Mouse (Mus musculus) midbrain, embryonic 12.5 days (tissue): ENCODE data around the gene Eif2ak4. TPM values are rescaled to one million over a fixed set of nuclear protein-coding genes. Genes with fewer than 3 reads are reported as not detected.
A peak's percentile ranks its signal among the peaks of the same experiment; 100 is the strongest.

ENCODE experiments used
- ATAC-seq: fragments of 200-750 bp; cut with Nextera tagmentation; 2 replicates; pipeline ENCODE4 v1.8.0; 2017; ENCODE audit warnings: low read depth, moderate TSS enrichment, moderate library complexity; ENCODE audit not compliant: low FRiP score
- H3K27ac ChIP-seq: fragments of 300-500 bp; sonication (generic); replicated peaks from 2 replicates; pipeline ENCODE4 v1.5.1; 2016; ENCODE audit warnings: mild to moderate bottlenecking
- H3K27me3 ChIP-seq: fragments of 300-500 bp; sonication (generic); 2 replicates; pipeline ENCODE4 v1.6.1; 2016; ENCODE audit warnings: mild to moderate bottlenecking
- H3K36me3 ChIP-seq: fragments of 300-500 bp; sonication (generic); 2 replicates; pipeline ENCODE4 v1.6.1; 2016
- H3K4me1 ChIP-seq: fragments of 300-500 bp; sonication (generic); 2 replicates; pipeline ENCODE4 v1.6.1; 2016
- H3K4me2 ChIP-seq: fragments of 300-500 bp; sonication (generic); replicated peaks from 2 replicates; pipeline ENCODE4 v1.6.1; 2016; ENCODE audit warnings: mild to moderate bottlenecking, moderate library complexity
- H3K4me3 ChIP-seq: fragments of 300-500 bp; sonication (generic); 2 replicates; pipeline ENCODE4 v1.5.1; 2016; ENCODE audit warnings: mild to moderate bottlenecking
- H3K9ac ChIP-seq: fragments of 300-500 bp; sonication (generic); replicated peaks from 2 replicates; pipeline ENCODE4 v1.6.1; 2016; ENCODE audit warnings: mild to moderate bottlenecking, moderate library complexity
- H3K9me3 ChIP-seq: fragments of 300-500 bp; sonication (generic); 2 replicates; pipeline ENCODE4 v1.6.1; 2016; ENCODE audit warnings: mild to moderate bottlenecking
- WGBS: fragments of 180-500 bp; shearing (Covaris S2); methylation state at CpG from one replicate; pipeline ENCODE4 v1.1.7; 2016; 5-methylcytosine and 5-hydroxymethylcytosine counted together
- polyA plus RNA-seq: library from polyadenylated mRNA; unstranded; fragments of >200 nt; fragmentation: Nextera tagmentation; extraction: Ambion mirVana; gene quantifications from 2 replicates; pipeline ENCODE4 v1.2.1, GENCODE M21; 2016

Gene Eif2ak4
- polyA plus RNA-seq, 1 experiment from 2014 or later: 12.5 TPM

DNA sequence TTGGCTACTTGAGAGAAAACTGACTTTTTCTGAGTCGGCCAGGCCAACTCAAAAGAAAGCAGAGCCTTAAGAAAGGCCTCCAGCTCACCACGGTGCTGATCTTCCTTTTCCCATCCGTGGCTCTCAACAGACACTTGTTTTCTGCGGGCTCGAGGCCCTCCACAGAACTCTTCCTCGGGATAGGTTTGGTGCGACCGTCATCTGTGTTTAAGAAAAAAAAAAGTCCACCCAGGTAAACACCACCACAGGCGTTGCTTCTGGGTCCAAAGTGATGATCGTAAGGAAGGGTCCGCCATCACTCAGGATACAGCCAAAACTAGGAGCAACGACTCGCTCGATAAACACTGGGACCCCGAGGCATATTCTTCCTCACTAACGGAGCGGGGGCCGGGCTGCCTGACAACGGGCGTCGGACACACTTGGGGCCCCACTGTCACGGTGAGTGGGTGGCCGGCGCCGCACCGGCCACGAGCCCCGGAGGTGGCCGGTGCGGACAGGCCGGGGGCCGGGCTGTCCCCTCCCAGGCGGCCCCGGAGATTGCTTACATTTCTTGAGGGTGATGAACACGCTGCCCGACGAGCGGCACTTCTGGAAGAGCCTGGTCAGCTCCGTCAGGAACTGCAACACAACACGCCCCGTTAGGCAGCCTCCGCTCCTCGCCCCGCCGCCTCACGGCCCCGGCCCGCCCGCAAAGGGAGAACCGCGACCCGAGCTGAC is 90.6 kb downstream of the Eif2ak4 start:
- Histone ChIP-seq H3K27me3 (peaks cover 4% of the 10 kb centered on the region; the same call in 1 of the 2 replicates), H3K27ac (peak overlapping the region; percentile 77), H3K9ac (peak overlapping the region; percentile 89), H3K4me1 (peaks cover 10% of the 10 kb centered on the region), H3K36me3 (peaks cover 30% of the 10 kb centered on the region), H3K4me2 (peak overlapping the region; percentile 75), H3K9me3 (no peaks in the 10 kb centered on the region), H3K4me3 (peak overlapping the region; percentile 85)
- WGBS: 4% methylated on average over 50 of the region's 52 CpGs
- ATAC-seq: no peak

DNA sequence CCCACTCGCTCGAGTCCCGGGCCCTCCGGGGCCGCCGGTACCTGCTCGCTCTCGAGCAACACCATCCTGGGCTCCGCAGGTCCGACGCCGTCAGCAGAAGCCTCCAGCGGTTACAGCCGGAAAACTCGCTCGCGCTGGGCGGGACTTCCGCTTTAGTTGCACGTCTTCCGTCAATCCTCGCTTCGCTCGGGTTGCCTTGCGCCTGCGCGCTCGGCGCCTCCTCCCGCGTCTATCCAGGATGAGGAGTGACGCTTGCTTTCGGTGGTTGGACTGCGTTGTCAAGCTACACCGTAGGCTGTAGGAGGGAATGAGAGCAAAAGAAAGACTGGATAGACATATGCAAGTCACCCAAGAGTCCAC is 91.1 kb downstream of the Eif2ak4 start, which contains the start of gene Srp14:
Gene Srp14, minus strand, starts transcription at position 162 of the 360 bp plus-strand sequence.
- Histone ChIP-seq H3K9me3 (no peaks in the 10 kb centered on the region), H3K9ac (peak within 1 kb of the TSS; percentile 89), H3K4me2 (peak within 1 kb of the TSS; percentile 75), H3K27ac (peak within 1 kb of the TSS; percentile 77), H3K4me1 (peaks cover 10% of the 10 kb centered on the region), H3K4me3 (peak within 1 kb of the TSS; percentile 85), H3K36me3 (peaks cover 25% of the 10 kb centered on the region), H3K27me3 (peaks cover 4% of the 10 kb centered on the region; the same call in 1 of the 2 replicates)
- ATAC-seq: peak; percentile 96
- WGBS: under 1% methylated on average over 35 of the region's 35 CpGs

DNA sequence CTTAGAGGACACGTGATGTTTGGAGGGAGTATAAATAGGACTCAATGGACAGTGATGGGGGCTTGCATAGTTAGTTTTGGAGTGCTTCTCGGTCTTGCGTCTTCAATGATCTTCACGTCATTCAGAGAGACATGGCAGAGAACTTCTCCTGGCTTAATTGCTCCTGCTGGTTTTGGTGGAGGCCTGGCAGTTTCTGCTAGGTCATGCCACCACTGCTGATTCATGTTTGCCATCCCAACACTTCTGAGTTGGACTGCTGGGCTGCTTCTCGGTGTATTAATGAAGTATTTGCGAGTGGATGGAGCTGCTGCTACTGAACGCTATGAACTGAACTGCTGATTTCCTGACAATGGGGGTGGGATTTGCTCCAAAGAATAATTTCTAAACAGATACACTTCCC is 92.5 kb downstream of the Eif2ak4 start:
- Histone ChIP-seq H3K4me3 (no peak overlapping the region), H3K9me3 (no peaks in the 10 kb centered on the region), H3K27me3 (peaks cover 4% of the 10 kb centered on the region; the same call in 1 of the 2 replicates), H3K36me3 (peaks cover 12% of the 10 kb centered on the region), H3K9ac (no peak overlapping the region), H3K27ac (no peak overlapping the region), H3K4me2 (no peak overlapping the region), H3K4me1 (peaks cover 10% of the 10 kb centered on the region)
- 91% methylated on average over 7 of the region's 7 CpGs for WGBS
- no peak for ATAC-seq

GRCm38 (mm10) chr2:118483032-118483431 is 94.6 kb downstream of the Eif2ak4 start:
- Histone ChIP-seq H3K9me3 (no peaks in the 10 kb centered on the region), H3K27me3 (peaks cover 4% of the 10 kb centered on the region; the same call in 1 of the 2 replicates), H3K4me1 (peaks cover 9% of the 10 kb centered on the region), H3K4me3 (no peak overlapping the region), H3K4me2 (no peak overlapping the region), H3K36me3 (no peaks in the 10 kb centered on the region), H3K27ac (no peak overlapping the region), H3K9ac (no peak overlapping the region)
- no peak for ATAC-seq
- WGBS: 87% methylated on average over 5 of the region's 5 CpGs

DNA sequence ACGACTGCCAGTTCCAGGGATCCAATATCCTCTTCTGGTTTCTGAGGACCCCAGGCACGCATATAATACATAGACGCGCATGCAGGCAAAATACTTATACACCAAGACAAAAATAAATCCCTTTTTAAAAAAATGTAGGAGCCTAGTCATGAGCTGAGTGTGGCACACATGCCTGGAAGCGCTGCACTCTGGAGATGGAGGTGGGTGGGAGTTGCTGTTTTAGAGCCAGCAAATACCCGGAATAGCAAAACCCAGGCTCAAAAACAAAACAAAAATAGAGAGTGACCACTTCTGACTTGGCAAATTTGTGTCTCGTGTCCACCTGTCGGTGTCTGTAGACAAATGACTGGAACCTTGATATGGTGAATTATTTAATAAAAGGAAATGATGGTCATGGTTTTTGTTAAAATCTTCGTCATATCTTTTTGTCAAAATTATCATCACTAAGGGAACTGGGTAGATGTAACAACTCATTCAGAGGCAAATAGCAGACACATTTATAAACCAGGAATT is 96.0 kb downstream of the Eif2ak4 start:
- Histone ChIP-seq H3K4me3 (no peak overlapping the region), H3K9me3 (no peaks in the 10 kb centered on the region), H3K27ac (no peak overlapping the region), H3K9ac (no peak overlapping the region), H3K4me2 (no peak overlapping the region), H3K36me3 (no peaks in the 10 kb centered on the region), H3K4me1 (no peaks in the 10 kb centered on the region), H3K27me3 (peaks cover 4% of the 10 kb centered on the region; the same call in 1 of the 2 replicates)
- ATAC-seq: no peak
- 88% methylated on average over 9 of the region's 9 CpGs for WGBS

DNA sequence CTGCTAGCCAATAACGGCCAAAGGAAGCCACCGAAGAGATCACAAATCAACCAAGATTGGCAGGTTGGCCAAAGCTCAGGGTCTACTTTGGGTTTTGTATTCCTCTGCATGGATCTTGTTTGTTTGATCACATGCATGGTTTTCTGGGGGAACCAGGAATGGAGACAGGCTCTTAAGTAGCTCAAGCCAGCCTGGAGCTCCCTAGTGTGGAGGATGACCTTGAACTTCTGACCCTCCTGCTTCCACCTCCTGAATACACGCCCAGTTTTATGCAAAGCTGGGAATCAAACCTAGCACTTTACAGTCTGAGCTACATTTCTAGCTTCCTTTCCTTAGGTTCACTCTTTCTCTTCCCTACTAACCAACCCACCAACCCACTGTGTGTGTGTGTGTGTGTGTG is 97.0 kb downstream of the Eif2ak4 start:
- 0 out of 2 replicates have a peak, but pooled peaks cover 5% of the 10 kb centered on the region for H3K4me1 ChIP-seq
- no peaks in the 10 kb centered on the region for H3K9me3 ChIP-seq
- no peak overlapping the region for H3K27ac ChIP-seq
- H3K4me2 ChIP-seq: no peak overlapping the region
- H3K27me3 ChIP-seq: peaks cover 4% of the 10 kb centered on the region; the same call in 1 of the 2 replicates
- H3K9ac ChIP-seq: no peak overlapping the region
- H3K4me3 ChIP-seq: no peak overlapping the region
- H3K36me3 ChIP-seq: no peaks in the 10 kb centered on the region
- 80% methylated on average over 3 of the region's 3 CpGs for WGBS
- ATAC-seq: no peak

GRCm38 (mm10) chr2:118486933-118487332 is 98.5 kb downstream of the Eif2ak4 start:
- H3K9me3 ChIP-seq: no peaks in the 10 kb centered on the region
- peak; percentile 61 for ATAC-seq
- H3K4me3 ChIP-seq: no peak overlapping the region
- H3K27me3 ChIP-seq: peaks cover 4% of the 10 kb centered on the region; the same call in 1 of the 2 replicates
- no peak overlapping the region for H3K4me2 ChIP-seq
- no peak overlapping the region for H3K9ac ChIP-seq
- H3K36me3 ChIP-seq: no peaks in the 10 kb centered on the region
- H3K4me1 ChIP-seq: 0 out of 2 replicates have a peak, but pooled peaks cover 8% of the 10 kb centered on the region
- WGBS: 11% methylated on average over 12 of the region's 12 CpGs
- no peak overlapping the region for H3K27ac ChIP-seq

- H3K27me3 ChIP-seq: peaks cover 4% of the 10 kb centered on the region; the same call in 1 of the 2 replicates
- ATAC-seq: no peak
- WGBS: 61% methylated on average over 3 of the region's 3 CpGs
Observed at GRCm38 (mm10) chr2:118487806-118488205, 99.4 kb downstream of the Eif2ak4 start.

GRCm38 (mm10) chr2:118490241-118491091 is 102.0 kb downstream of the Eif2ak4 start:
- ATAC-seq: no peak
- H3K27me3 ChIP-seq: no peaks in the 10 kb centered on the region
- H3K9ac ChIP-seq: no peak overlapping the region
- WGBS: 59% methylated on average over 12 of the region's 12 CpGs
- H3K27ac ChIP-seq: no peak overlapping the region
- no peaks in the 10 kb centered on the region for H3K9me3 ChIP-seq
- H3K4me3 ChIP-seq: no peak overlapping the region
- no peak overlapping the region for H3K4me2 ChIP-seq
- 0 out of 2 replicates have a peak, but pooled peaks cover 8% of the 10 kb centered on the region for H3K4me1 ChIP-seq
- no peaks in the 10 kb centered on the region for H3K36me3 ChIP-seq

More at GRCm38 (mm10) chr2:118487806-118488205, 99.4 kb downstream of the Eif2ak4 start:
- no peak overlapping the region for H3K27ac ChIP-seq
- no peak overlapping the region for H3K4me3 ChIP-seq
- H3K36me3 ChIP-seq: no peaks in the 10 kb centered on the region
- 0 out of 2 replicates have a peak, but pooled peaks cover 8% of the 10 kb centered on the region for H3K4me1 ChIP-seq
- no peak overlapping the region for H3K4me2 ChIP-seq
- H3K9ac ChIP-seq: no peak overlapping the region
- H3K9me3 ChIP-seq: no peaks in the 10 kb centered on the region

GRCm38 (mm10) chr2:118491281-118491731 is 102.9 kb downstream of the Eif2ak4 start:
- no peak overlapping the region for H3K27ac ChIP-seq

GRCm38 (mm10) chr2:118491741-118492395 is 103.5 kb downstream of the Eif2ak4 start:
- Histone ChIP-seq H3K4me1 (0 out of 2 replicates have a peak, but pooled peaks cover 8% of the 10 kb centered on the region), H3K4me2 (no peak overlapping the region), H3K36me3 (no peaks in the 10 kb centered on the region), H3K27me3 (no peaks in the 10 kb centered on the region), H3K9ac (no peak overlapping the region), H3K9me3 (no peaks in the 10 kb centered on the region), H3K27ac (no peak overlapping the region), H3K4me3 (no peak overlapping the region)
- 89% methylated on average over 4 of the region's 4 CpGs for WGBS
- ATAC-seq: no peak

More at GRCm38 (mm10) chr2:118491281-118491731, 102.9 kb downstream of the Eif2ak4 start:
- no peak overlapping the region for H3K9ac ChIP-seq
- 59% methylated on average over 5 of the region's 5 CpGs for WGBS
- no peak overlapping the region for H3K4me3 ChIP-seq
- H3K9me3 ChIP-seq: no peaks in the 10 kb centered on the region
- no peak overlapping the region for H3K4me2 ChIP-seq
- H3K36me3 ChIP-seq: no peaks in the 10 kb centered on the region
- no peak for ATAC-seq
- H3K27me3 ChIP-seq: no peaks in the 10 kb centered on the region
- 0 out of 2 replicates have a peak, but pooled peaks cover 8% of the 10 kb centered on the region for H3K4me1 ChIP-seq
